Mouse (Mus musculus): ENCODE results near the gene Rasal3.

- no peak for TF ChIP-seq CTCF (IDR thresholded peaks at IDR 0.05; ENCODE audit: control insufficient read depth, insufficient read depth, insufficient replicate concordance, low read depth, low read length)
- no peak for TF ChIP-seq POLR2A (IDR thresholded peaks at IDR 0.05; ENCODE audit: control insufficient read depth, low read depth, low read length)
These were observed 62.3 kb downstream of the Rasal3 start for GRCm38 (mm10) chr17:32341102-32341501.
